Mouse (Mus musculus): ENCODE data around the gene Lrrc7. TPM values are rescaled to one million over a fixed set of nuclear protein-coding genes. Genes with fewer than 3 reads are reported as not detected.
"Not testable (repeated sequence)": the region's sequence is repeated elsewhere in the genome, so short reads cannot be mapped to it uniquely, and the experiment has no call there.

The Lrrc7 gene
- total RNA-seq, 2 experiments from 2014 or later: not detected

GRCm38 (mm10) chr3:158193229-158193628 lies 368.8 kb downstream of the Lrrc7 start:
- no peak for ATAC-seq (replicated peaks; ENCODE audit: low FRiP score, poor library complexity, severe bottlenecking)

DNA sequence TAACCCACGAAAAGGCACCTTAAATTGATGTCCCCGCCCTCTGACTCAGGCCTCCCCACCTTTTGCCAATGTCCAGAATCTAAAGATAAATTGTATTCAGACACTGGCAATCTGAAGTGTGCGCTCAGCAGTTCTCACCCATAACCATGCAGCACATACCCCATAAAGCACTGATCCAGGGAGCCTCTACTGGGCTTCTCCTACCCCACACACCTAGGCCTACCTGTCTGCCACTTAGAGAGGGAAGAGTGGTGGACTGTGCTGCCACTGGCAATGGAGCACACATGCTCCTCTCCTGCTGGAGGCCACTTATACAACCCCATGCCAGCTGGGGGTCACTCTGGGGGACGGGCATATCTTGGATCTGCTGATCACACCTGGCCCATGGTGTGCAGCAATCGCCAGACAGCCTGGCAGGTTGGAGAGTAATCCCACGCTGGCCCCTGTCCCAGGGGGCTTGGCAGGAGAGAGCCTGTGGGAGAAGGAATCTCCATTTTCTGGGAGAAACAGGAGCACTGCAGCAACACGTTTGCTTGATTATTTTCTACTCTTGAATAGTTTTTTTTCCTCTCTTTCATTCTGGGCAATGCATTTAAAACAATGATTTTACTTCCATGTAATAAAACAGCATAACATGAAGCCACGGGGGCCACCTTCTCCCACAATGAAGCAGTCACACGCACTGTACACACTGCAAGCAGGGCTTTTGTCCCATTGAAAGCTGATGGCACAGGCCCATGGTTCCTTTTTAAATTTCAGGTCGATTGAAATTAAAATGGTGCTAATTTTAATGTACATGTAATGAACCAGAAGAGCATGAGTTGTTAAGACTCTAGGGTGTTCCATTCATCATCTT lies 386.9 kb downstream of the Lrrc7 start:
- ATAC-seq (replicated peaks; ENCODE audit: low FRiP score, poor library complexity, severe bottlenecking): no peak

DNA sequence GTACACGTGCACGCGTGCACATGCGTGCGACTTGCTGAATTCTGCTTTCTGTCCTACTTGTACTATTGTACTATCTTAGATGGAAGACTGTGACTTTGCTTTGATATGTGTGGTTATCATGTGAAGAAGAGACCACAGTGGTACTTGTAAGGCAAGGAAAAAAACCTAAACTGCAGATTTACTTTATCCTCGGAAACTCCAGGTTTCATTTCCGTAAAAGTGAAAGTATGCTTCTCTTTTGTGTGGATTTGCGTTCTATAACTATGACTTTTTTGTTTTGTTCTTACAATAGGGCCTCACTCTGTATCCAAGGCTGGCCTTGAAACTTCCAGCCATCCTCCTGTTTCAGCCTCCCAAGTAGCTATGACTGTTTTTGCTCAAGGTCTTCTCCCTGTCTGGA lies 392.8 kb downstream of the Lrrc7 start:
- no peak for ATAC-seq (replicated peaks; ENCODE audit: low FRiP score, poor library complexity, severe bottlenecking)

DNA sequence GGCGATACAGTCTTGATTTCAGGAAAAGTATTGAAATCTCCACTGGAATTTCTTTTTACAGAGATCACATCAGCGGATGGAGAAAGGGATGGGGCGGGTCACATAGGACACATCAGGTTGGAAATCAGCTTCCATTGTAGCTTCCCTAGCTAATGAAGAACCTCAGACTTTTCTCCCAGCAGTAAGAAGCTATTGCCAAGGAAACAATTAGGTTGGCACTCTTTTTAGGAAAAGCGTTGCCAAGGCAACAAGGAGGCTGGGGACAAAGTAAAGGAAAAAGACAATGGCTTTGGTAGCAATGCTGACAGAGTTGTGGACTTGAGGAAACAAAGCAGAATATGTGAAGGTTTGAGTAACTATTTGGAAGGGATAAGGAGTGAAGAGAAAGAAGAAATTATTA lies 393.6 kb downstream of the Lrrc7 start:
- no peak for ATAC-seq (replicated peaks; ENCODE audit: low FRiP score, poor library complexity, severe bottlenecking)

DNA sequence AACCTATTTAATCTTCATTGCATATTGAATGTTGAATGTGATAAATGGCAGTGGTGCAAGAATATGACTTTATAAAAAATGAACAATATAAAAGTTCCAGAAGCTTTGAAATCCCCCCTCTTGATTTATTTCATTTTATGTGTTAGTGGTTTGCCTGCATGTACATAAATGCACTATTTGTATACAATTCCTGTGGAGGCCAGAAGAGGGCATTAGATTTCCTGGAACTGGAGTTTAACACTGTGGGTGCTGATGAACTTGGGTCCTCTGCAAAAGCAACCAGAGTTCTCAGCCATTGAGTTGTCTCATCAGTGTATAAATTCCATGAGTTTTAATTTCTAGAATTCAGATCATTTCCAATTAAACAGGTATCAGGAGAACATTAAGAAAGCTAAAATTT lies 397.0 kb downstream of the Lrrc7 start:
- ATAC-seq (replicated peaks; ENCODE audit: low FRiP score, poor library complexity, severe bottlenecking): no peak

DNA sequence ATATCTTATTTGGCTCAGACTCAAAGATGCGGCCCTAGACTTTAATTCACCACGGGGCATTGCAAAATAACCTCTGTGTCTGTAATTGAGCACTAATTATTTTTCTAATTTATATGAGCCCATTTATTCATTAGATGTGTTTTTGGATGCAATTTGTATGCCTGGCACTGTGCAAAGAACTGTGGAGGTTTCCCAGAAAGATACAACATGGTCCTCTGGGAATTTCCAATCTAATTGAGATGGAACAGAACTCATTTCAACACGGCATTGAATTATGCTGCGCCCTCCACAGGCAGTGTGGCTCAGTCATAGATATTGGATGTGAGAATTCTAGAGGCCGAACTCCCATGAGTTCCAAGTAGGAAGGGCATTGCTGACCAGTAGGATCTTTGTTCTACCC lies 397.6 kb downstream of the Lrrc7 start:
- no peak for ATAC-seq (replicated peaks; ENCODE audit: low FRiP score, poor library complexity, severe bottlenecking)

- ATAC-seq (replicated peaks; ENCODE audit: low FRiP score, poor library complexity, severe bottlenecking): no peak
Observed at GRCm38 (mm10) chr3:158163127-158163526, 398.9 kb downstream of the Lrrc7 start.

DNA sequence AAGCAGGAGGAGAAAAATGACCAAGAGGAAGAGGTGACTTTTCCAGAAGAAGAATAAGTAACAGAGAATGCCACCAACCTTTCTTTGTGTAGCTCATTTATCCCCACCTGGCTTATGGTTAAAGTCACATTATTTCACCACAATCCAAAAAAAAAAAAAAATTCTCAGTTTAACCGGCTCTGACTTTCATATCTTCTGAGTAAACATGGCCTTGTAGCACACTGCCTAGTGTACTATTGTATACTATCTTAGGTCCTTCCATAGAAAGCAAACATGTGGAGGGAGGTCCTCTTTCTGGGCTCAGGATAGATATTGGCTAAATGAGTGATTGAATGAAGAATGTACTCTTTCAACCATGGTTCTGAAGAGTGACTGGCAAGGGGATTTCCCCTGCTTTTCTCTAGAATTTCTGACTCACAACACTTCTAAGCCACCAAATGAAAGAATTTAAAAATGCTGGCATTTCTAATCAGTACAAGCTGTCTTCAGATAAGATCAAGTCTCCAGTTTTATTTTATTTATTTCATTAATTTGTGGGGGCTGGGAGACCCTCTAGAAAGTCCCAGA lies 400.0 kb downstream of the Lrrc7 start:
- ATAC-seq (replicated peaks; ENCODE audit: low FRiP score, poor library complexity, severe bottlenecking): no peak

GRCm38 (mm10) chr3:158155515-158156286 lies 406.3 kb downstream of the Lrrc7 start:
- ATAC-seq (replicated peaks; ENCODE audit: low FRiP score, poor library complexity, severe bottlenecking): no peak

- ATAC-seq (replicated peaks; ENCODE audit: low FRiP score, poor library complexity, severe bottlenecking): no peak
Observed at GRCm38 (mm10) chr3:158154134-158154533, 407.9 kb downstream of the Lrrc7 start.

- no peak for ATAC-seq (replicated peaks; ENCODE audit: low FRiP score, poor library complexity, severe bottlenecking)
Observed at GRCm38 (mm10) chr3:158148998-158149397, 413.0 kb downstream of the Lrrc7 start.

GRCm38 (mm10) chr3:158140629-158141028 lies 421.4 kb downstream of the Lrrc7 start:
- ATAC-seq (replicated peaks; ENCODE audit: low FRiP score, poor library complexity, severe bottlenecking): no peak

GRCm38 (mm10) chr3:158137796-158138195 lies 424.2 kb downstream of the Lrrc7 start:
- no peak for ATAC-seq (replicated peaks; ENCODE audit: low FRiP score, poor library complexity, severe bottlenecking)

DNA sequence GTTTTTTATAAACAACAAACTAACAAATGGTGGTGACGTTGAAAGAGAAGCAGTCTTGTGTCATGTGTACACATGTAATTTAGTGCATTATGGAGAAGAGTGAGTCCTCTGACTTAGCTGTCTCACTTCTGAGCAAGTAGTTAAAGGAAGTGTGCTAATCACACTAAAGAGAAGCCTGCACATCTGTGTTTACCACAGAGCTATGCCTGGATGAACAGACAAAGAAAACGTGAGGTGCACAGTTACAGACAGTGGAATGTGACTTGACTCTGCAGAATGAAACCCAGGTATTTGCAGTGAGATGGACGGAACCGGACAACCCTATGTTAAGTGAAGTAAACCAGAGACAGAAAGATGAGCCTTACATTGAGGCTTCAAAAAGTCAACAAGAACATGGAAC lies 430.3 kb downstream of the Lrrc7 start:
- ATAC-seq (replicated peaks; ENCODE audit: low FRiP score, poor library complexity, severe bottlenecking): no peak

GRCm38 (mm10) chr3:158131233-158131632 lies 430.8 kb downstream of the Lrrc7 start:
- ATAC-seq (replicated peaks; ENCODE audit: low FRiP score, poor library complexity, severe bottlenecking): no peak

GRCm38 (mm10) chr3:158122899-158123298 lies 439.1 kb downstream of the Lrrc7 start:
- ATAC-seq (replicated peaks; ENCODE audit: low FRiP score, poor library complexity, severe bottlenecking): no peak

- ATAC-seq (replicated peaks; ENCODE audit: low FRiP score, poor library complexity, severe bottlenecking): no peak
Observed at GRCm38 (mm10) chr3:158105260-158105659, 456.8 kb downstream of the Lrrc7 start.

DNA sequence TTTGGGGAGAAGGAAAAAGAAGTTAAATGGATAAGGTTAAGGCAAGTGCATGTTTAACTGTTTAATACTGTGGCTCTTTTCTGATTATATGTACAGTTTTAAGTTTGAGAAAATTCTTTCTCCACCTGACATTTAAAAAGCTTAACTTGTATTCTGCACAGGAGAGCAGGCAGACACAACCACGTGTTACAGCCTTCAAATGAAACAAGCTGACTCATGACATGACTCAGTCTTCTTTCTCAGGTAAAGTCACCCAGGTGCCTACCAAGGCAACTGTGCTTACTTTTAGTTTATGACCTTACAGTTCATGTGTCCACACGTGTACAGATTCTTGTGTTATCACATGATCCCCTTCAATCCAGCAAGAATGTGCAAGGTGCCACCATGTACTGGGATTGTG lies 458.6 kb downstream of the Lrrc7 start:
- ATAC-seq (replicated peaks; ENCODE audit: low FRiP score, poor library complexity, severe bottlenecking): no peak

DNA sequence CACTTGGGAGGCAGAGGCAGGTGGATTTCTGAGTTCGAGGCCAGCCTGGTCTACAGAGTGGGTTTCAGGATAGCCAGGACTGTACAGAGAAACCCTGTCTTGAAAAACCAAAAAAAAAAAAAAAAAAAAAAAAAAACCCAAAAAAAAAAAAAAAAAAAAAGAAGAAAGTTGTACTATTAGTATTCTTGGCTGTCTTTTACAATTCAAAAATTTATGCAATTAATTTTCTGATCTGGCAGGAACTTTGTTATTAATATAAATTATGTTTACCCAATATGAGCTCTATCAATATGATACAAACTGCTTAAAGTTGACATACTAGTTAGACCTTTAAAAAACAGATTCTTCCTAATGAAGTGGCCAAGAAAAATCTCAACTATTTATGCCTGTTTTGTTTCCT lies 459.5 kb downstream of the Lrrc7 start:
- not testable (repeated sequence) for ATAC-seq (replicated peaks; ENCODE audit: low FRiP score, poor library complexity, severe bottlenecking)

GRCm38 (mm10) chr3:158102043-158102442 lies 460.0 kb downstream of the Lrrc7 start:
- ATAC-seq (replicated peaks; ENCODE audit: low FRiP score, poor library complexity, severe bottlenecking): not testable (repeated sequence)

DNA sequence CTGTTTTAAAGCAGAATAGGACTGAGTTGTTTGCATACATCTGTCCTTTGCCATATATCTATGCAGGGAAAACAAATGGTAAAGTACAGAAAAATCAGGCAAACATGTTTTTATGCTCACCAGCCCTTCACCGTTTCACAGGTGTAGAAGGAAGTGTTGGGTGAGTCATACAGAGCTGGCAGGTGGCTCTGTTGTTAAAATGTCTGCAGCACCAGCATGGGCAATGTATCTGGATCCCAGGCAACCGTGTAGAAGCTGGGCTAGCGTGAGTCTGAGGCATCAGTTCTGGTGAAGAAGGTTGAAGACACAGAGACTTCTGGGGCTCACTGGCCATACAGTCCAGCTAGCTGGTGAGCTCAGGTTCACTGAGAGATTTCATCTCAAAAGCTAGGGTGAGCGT lies 468.1 kb downstream of the Lrrc7 start:
- ATAC-seq (replicated peaks; ENCODE audit: low FRiP score, poor library complexity, severe bottlenecking): no peak

Measured in erythroblast, adult 5-6 weeks (primary cell).